Mouse (Mus musculus) heart, embryonic 14.5 days (tissue): Measurements from ENCODE around the gene Prox1. TPM values are rescaled to one million over a fixed set of nuclear protein-coding genes. Genes with fewer than 3 reads are reported as not detected.
A peak's percentile ranks its signal among the peaks of the same experiment; 100 is the strongest.

Experiments
- ATAC-seq: fragments of 200-750 bp; cut with Nextera tagmentation; 2 replicates; pipeline ENCODE4 v1.8.0; 2017; ENCODE audit warnings: low read depth, moderate TSS enrichment; ENCODE audit not compliant: insufficient number of reproducible peaks, insufficient read depth, low FRiP score
- H3K27ac ChIP-seq, 2 experiments: fragments of 200-500 bp in 1 of 2; fragments of 300-500 bp in 1 of 2; sonication (generic) in 1 of 2; replicated peaks in 1 of 2; 2 replicates each; pipeline ENCODE4 v1.5.1; 2012 to 2014; ENCODE audit warnings: low read depth in 2 of 2, low read length in 2 of 2, control low read depth in 1 of 2, mild to moderate bottlenecking in 1 of 2, mixed read lengths in 1 of 2; ENCODE audit not compliant: control insufficient read depth in 1 of 2, insufficient read depth in 1 of 2
- H3K27me3 ChIP-seq: fragments of 300-500 bp; sonication (generic); 2 replicates; pipeline ENCODE4 v1.6.1; 2014; ENCODE audit warnings: mild to moderate bottlenecking, low read length, control low read depth; ENCODE audit not compliant: control insufficient read depth, insufficient read depth
- H3K36me3 ChIP-seq: fragments of 300-500 bp; sonication (generic); 2 replicates; pipeline ENCODE4 v1.6.1; 2014; ENCODE audit warnings: mild to moderate bottlenecking, control low read depth, low read length, mixed read lengths; ENCODE audit not compliant: control insufficient read depth, insufficient read depth
- H3K4me1 ChIP-seq, 2 experiments: fragments of 200-500 bp in 1 of 2; fragments of 300-500 bp in 1 of 2; sonication (generic) in 1 of 2; 2 replicates each; pipeline ENCODE4 v1.6.1; 2012 to 2014; ENCODE audit warnings: low read length in 2 of 2, control low read depth in 1 of 2, mixed read lengths in 1 of 2; ENCODE audit not compliant: control insufficient read depth in 2 of 2, insufficient read depth in 2 of 2
- H3K4me2 ChIP-seq: fragments of 300-500 bp; sonication (generic); 2 replicates; pipeline ENCODE4 v1.6.1; 2014; ENCODE audit warnings: mild to moderate bottlenecking, low read length
- H3K4me3 ChIP-seq, 2 experiments: fragments of 200-500 bp in 1 of 2; fragments of 300-500 bp in 1 of 2; sonication (generic) in 1 of 2; 2 replicates each; pipeline ENCODE4 v1.5.1; 2012 to 2014; ENCODE audit warnings: low read length in 2 of 2, mild to moderate bottlenecking in 2 of 2, control low read depth in 1 of 2, low read depth in 1 of 2, moderate library complexity in 1 of 2; ENCODE audit not compliant: control insufficient read depth in 1 of 2, insufficient read depth in 1 of 2
- H3K9ac ChIP-seq: fragments of 300-500 bp; sonication (generic); 2 replicates; pipeline ENCODE4 v1.6.1; 2014; ENCODE audit warnings: mild to moderate bottlenecking, low read length
- H3K9me3 ChIP-seq: fragments of 300-500 bp; sonication (generic); 2 replicates; pipeline ENCODE4 v1.6.1; 2016; ENCODE audit warnings: low read length, control low read depth; ENCODE audit not compliant: control insufficient read depth
- whole genome bisulfite sequencing: fragments of 180-500 bp; shearing (Covaris S2); extraction: QIAGEN DNeasy Blood & Tissue Kit; methylation state at CpG from one replicate; pipeline ENCODE4 v1.1.7; 2014; 5-methylcytosine and 5-hydroxymethylcytosine counted together
- polyA plus RNA-seq: library from polyadenylated mRNA; unstranded; fragments of >200 nt; fragmentation: Nextera tagmentation; extraction: Ambion mirVana; gene quantifications from 2 replicates; pipeline ENCODE4 v1.2.1, GENCODE M21; 2014

Gene Prox1
- polyA plus RNA-seq, 1 experiment from 2014 or later, result 21.0 TPM

DNA sequence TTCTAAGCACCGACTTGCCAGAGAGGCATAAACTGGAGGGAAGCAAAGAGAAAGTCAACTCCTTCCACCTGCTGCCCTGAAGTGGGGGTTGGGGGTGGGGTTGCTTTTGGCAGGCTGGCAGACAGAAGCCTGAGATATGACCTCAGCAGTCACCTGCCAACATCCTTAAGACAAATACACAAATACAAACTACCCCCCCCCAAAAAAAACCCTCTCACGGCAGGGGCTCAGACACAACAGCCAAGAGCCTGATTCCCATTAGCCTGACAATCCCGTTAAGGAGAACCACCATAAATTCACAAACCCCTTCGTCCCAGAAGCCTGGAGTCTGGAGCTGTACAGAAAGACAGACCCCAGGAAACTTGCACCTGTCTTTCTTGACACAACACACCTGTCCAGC, 2.4 kb downstream of the Prox1 start:
- ATAC-seq, result no peak
- Histone ChIP-seq H3K27me3 (no peaks in the 10 kb centered on the region), H3K4me3 (peak overlapping the region; percentile 83 to 84), H3K27ac (peak overlapping the region; percentile 96 to 97), H3K9ac (peak overlapping the region; percentile 96), H3K4me2 (peak overlapping the region; percentile 95), H3K36me3 (no peaks in the 10 kb centered on the region), H3K4me1 (peaks cover 3 to 25% of the 10 kb centered on the region in 2 experiments; a peak in 2 of 4 replicates), H3K9me3 (no peaks in the 10 kb centered on the region)
- WGBS, result 5% methylated on average over 4 of the region's 4 CpGs

DNA sequence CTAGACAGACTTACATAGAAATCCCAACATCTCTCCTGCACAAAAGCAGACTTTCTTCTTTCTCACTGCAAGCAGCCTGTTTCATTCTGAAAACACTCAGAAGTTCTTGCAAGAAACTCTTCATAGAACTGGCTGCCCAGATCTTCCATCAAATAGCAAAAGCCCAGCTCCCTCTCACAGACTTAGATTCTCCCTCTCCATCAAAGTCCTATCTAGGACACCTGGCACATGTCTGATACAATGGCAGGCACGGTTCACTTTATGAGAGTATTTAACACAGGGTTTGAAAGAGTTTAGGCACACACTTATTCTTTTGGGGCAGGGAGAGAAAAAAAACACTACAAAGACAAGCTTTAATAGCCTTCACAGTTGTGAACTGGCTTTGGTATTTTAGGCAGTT, 2.9 kb downstream of the Prox1 start:
- H3K9ac ChIP-seq, result peak overlapping the region; percentile 96
- H3K4me1 ChIP-seq, result peaks cover 0 to 23% of the 10 kb centered on the region in 2 experiments; a peak in 2 of 4 replicates
- H3K4me3 ChIP-seq, result peak overlapping the region; percentile 83 to 84
- H3K27me3 ChIP-seq, result no peaks in the 10 kb centered on the region
- ATAC-seq, result no peak
- no peaks in the 10 kb centered on the region for H3K36me3 ChIP-seq
- no peaks in the 10 kb centered on the region for H3K9me3 ChIP-seq
- 18% methylated on average over 1 of the region's 1 CpGs for WGBS
- H3K4me2 ChIP-seq, result peak overlapping the region; percentile 95
- H3K27ac ChIP-seq, result peak overlapping the region; percentile 17 to 97; a peak in 3 of 4 replicates

DNA sequence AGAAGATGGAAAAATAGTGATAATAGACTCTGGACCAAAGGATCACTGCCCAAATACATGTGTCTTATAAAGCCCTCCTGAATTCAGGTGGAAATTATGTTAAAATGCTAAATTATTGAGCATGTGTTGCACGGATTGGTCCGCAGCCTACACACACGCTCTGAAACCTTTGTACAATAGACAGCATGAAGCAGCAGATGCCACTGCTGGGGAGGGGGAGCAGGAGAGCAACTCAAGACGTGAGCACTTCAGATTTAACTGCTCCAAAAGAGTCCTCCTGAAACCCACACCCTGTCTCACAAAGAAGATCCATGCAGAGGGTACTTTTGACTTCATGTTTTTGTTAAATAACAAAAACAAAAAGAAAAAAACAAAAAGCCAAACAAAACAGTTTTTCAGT, 5.0 kb downstream of the Prox1 start:
- H3K9ac ChIP-seq, result no peak overlapping the region
- H3K36me3 ChIP-seq, result peaks cover 17% of the 10 kb centered on the region
- no peak for ATAC-seq
- H3K4me1 ChIP-seq, result peaks cover 4 to 17% of the 10 kb centered on the region in 2 experiments
- no peaks in the 10 kb centered on the region for H3K9me3 ChIP-seq
- no peak overlapping the region for H3K4me3 ChIP-seq
- no peak overlapping the region for H3K27ac ChIP-seq
- WGBS, result 53% methylated on average over 4 of the region's 4 CpGs
- no peaks in the 10 kb centered on the region for H3K27me3 ChIP-seq
- no peak overlapping the region for H3K4me2 ChIP-seq

DNA sequence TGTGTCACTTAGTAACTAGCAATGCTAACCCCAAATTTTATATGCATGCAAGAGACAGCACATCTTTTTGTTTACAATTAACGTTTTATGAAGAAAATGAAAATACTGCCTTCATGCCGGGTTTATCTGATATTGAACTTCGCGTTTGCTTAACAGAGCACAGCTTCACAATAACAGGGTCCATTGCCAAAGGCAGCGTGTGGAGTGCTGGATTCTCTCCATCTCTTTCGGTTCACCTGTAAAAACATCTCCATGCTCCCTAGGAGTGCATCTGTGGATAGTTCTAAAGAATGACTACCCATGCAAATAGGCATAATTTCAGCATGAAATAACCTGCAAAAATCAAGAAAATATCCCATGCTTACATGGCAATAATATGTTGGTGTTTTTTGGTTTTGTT, 7.0 kb downstream of the Prox1 start:
- 83% methylated on average over 6 of the region's 6 CpGs for WGBS
- Histone ChIP-seq H3K36me3 (peaks cover 37% of the 10 kb centered on the region), H3K4me3 (no peak overlapping the region), H3K27ac (no peak overlapping the region), H3K9ac (no peak overlapping the region), H3K27me3 (no peaks in the 10 kb centered on the region), H3K9me3 (no peaks in the 10 kb centered on the region), H3K4me1 (peaks cover 4 to 17% of the 10 kb centered on the region in 2 experiments), H3K4me2 (no peak overlapping the region)
- no peak for ATAC-seq

DNA sequence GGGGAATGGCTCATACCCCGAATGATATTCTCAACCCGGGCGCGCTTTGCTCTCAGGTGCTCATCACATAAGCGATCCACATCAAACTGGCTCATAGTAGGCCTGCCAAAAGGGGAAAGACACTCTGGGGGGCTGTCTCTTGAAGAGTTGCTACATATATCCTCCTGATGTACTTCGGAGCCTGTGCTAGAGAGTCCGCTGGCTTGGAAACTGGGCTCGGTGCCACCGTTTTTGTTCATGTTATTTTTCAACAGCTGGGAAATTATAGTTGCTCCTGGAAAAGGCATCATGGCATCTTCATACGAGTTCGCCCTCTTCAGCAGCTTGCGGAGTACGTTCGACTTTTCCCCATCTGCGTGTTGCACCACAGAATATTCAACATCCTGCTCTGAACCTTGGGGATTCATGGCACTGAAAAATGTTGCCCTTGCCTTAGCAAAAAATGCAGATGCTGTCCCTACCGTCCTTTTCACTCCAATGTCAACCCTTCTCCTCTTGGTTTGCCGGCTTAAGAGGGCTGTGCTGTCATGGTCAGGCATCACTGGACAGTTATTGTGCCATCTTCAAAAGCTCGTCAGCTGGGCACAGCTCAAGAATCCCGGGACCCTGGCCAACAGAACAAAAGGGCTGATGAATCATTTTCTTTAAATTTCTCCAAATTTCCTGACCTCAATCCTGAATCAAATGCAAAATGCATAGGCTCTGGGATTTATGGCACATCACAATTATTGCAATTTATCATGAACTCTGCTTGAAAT, 8.6 kb downstream of the Prox1 start:
- Histone ChIP-seq H3K4me2 (no peak overlapping the region), H3K27ac (peak overlapping the region in 1 of 2 experiments; percentile 24; a peak in 1 of 4 replicates)

DNA sequence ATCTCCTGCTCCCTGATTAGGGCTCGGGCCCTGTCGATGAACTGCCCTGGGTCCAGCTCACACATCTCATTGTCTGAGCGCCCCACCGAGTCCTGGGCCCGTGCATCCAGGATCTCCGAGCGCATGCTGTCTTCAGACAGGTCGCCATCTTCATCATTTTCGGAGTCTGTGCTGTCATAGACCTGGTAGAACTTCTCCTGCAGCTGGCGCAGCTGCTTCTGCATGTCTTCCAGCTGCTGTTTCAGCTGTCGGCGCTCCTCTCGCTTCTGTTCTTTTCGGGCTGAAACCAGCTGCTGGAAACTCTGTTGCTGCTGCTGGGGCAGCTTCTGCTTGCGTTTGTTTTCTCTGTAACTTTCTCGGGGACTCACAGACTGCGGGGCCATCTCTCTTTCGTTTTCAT, 9.2 kb downstream of the Prox1 start:
- ATAC-seq, result no peak
- Histone ChIP-seq H3K27me3 (no peaks in the 10 kb centered on the region), H3K4me2 (no peak overlapping the region)

More for the DNA sequence above, 8.6 kb downstream of the Prox1 start:
- 74% methylated on average over 19 of the region's 19 CpGs for WGBS
- ATAC-seq, result no peak
- peaks cover 52% of the 10 kb centered on the region for H3K36me3 ChIP-seq
- H3K4me1 ChIP-seq, result peaks cover 4 to 13% of the 10 kb centered on the region in 2 experiments
- H3K9me3 ChIP-seq, result no peaks in the 10 kb centered on the region
- H3K4me3 ChIP-seq, result no peak overlapping the region
- no peaks in the 10 kb centered on the region for H3K27me3 ChIP-seq
- H3K9ac ChIP-seq, result 0 out of 2 replicates have a peak overlapping the region, but pooled peaks have one; percentile 5

DNA sequence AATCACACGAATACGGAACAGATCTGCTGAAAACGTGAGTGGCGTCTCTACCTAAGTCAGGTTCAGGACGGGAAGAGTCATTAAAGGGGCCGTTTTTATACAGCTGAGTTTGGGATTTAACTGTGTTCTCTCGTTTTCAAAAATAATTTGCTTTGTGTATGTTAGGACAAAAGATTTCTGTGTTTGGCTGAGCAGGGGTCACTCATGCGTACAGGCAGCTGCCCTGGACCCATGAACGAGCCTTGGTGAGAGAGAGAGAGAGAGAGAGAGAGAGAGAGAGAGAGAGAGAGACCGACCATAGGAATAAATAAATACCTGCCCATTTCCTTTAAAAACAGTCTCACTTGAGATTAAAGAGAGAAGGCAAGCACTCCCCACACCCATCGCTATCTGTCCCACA, 11.1 kb downstream of the Prox1 start:
- H3K27ac ChIP-seq, result no peak overlapping the region
- no peak overlapping the region for H3K4me3 ChIP-seq
- no peak overlapping the region for H3K4me2 ChIP-seq
- H3K9me3 ChIP-seq, result no peaks in the 10 kb centered on the region
- H3K36me3 ChIP-seq, result peaks cover 59% of the 10 kb centered on the region
- H3K27me3 ChIP-seq, result no peaks in the 10 kb centered on the region
- no peak for ATAC-seq
- no peak overlapping the region for H3K9ac ChIP-seq
- 82% methylated on average over 11 of the region's 11 CpGs for WGBS
- H3K4me1 ChIP-seq, result peaks cover 4 to 10% of the 10 kb centered on the region in 2 experiments

More for the DNA sequence above, 9.2 kb downstream of the Prox1 start:
- WGBS, result 78% methylated on average over 18 of the region's 18 CpGs
- no peak overlapping the region for H3K9ac ChIP-seq
- H3K4me1 ChIP-seq, result peaks cover 4 to 12% of the 10 kb centered on the region in 2 experiments
- no peaks in the 10 kb centered on the region for H3K9me3 ChIP-seq
- H3K36me3 ChIP-seq, result peaks cover 53% of the 10 kb centered on the region
- peak overlapping the region in 1 of 2 experiments; percentile 24; a peak in 1 of 4 replicates for H3K27ac ChIP-seq
- H3K4me3 ChIP-seq, result no peak overlapping the region
